Mouse (Mus musculus) MN1 (cell line): ENCODE results near the gene Afg1l.
A peak's percentile ranks its signal among the peaks of the same experiment; 100 is the strongest.

Experiments
- DNase-seq: peaks from one replicate; pipeline ENCODE4 v3.0.0-alpha.2; 2016; ENCODE audit warnings: low spot score

Afg1l gene

GRCm38 (mm10) chr10:42297954-42298353, 180.4 kb downstream of the Afg1l start:
- no peak for DNase-seq

- no peak for DNase-seq
These were observed 181.3 kb downstream of the Afg1l start for GRCm38 (mm10) chr10:42297109-42297508.

DNA sequence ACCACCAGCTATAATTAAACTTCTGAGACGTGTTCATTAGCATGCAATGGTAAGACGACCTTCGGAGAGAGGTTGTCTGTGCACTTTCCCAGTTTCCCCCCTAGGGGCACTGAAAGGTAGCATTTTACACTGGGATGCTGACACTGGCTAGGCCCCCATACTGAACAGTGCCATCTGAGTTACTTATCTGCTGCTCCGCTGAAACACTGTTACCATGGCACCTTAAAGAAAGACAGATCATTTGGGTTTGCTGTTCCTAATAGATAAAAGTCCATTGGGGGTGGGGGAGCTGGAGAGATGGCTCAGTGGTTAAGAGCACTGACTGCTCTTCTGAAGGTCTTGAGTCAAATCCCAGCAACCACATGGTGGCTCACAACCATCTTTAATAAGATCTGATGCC, 181.8 kb downstream of the Afg1l start:
- no peak for DNase-seq

GRCm38 (mm10) chr10:42295028-42295427, 183.3 kb downstream of the Afg1l start:
- peak; percentile 90 for DNase-seq

GRCm38 (mm10) chr10:42294392-42294791, 184.0 kb downstream of the Afg1l start:
- DNase-seq = peak; percentile 6

DNA sequence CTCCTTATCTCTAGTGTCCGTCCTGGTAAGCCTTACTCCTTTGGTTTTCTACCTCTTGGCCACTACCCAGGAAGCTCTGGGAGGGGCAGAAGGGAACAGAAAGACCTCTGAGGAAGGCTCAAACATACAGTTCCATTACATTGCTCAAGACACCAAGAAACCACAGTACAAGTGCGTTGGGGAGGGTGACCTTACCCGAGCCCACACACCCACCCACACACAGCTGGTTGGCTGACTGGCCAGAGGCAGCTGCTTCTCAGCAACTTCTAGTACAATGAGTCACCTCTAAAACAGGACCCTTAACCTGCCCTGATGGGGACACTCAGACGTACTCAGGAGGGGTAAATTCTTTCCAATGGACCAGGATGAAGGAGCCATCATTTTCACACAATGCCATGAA, 184.5 kb downstream of the Afg1l start:
- peak; percentile 15 for DNase-seq

DNA sequence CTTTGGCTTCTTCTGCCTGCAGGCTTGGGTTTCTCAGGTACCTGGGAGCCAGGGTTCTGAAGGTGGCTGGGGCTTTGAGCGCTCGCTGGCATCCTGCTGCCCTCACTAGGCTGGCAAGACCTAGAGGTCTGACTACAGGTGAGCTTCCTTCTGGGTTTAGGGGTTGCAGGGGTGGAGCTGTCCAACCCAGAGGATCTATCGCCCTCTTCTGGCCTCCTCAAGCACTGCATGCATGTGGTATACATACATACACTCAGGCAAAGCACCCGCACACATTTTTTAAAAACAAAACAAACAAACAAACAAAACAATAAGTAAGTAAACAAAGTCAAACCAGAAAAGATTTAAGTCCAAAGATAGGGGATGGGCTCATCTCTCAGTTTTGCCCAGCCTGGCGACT, 187.0 kb downstream of the Afg1l start:
- peak; percentile 47 for DNase-seq

DNA sequence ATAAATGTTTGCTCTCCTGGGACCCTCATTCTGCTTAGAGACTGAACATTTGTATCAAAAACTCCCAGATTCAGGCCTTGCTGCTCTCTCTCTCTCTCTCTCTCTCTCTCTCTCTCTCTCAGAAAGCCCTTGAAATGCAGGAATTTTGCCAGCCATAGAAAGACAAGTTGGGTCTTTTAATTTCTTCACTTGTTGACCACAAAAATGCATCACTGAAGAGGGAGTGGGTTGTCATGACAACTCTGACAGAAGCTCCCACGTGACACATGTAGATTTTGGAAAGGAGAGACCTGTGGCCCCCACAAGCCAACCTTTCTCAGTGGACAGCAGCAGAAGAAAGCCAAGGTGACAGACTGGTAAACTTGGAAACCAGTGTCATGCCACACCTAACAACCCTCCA, 190.7 kb downstream of the Afg1l start:
- DNase-seq = no peak

- DNase-seq = no peak
These were observed 200.0 kb downstream of the Afg1l start for GRCm38 (mm10) chr10:42278307-42278850.

- peak; percentile 100 for DNase-seq
These were observed 200.7 kb downstream of the Afg1l start for GRCm38 (mm10) chr10:42277476-42278306.

DNA sequence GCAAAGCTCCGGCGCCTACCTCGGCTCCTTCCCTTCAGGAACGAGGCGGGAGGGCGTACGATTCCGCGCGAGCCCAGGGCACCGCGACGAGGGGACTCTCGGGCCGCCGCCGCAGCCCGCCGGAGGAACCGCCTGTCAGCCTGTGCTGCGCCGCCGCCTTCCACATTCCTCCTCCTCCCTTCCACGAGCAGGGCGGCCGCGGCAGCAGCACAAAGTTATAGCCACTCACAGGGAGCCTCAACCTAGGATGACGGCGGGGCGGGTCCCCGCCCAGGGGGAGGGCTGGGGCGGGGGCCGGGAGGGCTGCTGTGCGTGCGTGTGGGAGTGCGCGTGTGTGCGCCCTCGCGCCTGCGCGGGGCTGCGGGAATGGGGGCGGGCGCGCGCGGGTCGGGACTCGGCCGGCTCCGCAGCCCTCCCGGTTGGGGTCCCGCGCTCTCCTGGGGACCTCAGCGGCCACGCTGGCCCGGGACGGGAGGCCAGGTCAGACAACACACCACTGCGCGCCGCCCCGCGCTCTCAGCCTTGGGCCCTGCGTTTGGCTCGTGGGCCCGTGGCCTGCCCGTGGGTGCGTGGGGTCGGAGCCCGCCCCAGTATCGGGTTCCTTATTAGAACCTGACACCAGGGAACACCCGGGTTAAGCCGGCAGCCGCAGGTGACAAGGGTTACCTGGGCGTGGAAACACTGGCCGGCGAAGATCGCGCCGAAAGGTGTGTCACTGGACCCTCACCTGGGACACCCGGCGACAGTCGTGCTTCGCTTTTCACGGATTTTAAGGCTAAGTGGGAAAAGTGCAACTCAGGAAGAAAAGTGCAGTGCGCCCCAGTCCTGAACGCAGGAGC, 201.6 kb downstream of the Afg1l start, which contains the start of gene Foxo3:
Gene Foxo3, minus strand, starts transcription at position 249 of the 839 bp plus-strand sequence.
- DNase-seq = peak; percentile 96

DNA sequence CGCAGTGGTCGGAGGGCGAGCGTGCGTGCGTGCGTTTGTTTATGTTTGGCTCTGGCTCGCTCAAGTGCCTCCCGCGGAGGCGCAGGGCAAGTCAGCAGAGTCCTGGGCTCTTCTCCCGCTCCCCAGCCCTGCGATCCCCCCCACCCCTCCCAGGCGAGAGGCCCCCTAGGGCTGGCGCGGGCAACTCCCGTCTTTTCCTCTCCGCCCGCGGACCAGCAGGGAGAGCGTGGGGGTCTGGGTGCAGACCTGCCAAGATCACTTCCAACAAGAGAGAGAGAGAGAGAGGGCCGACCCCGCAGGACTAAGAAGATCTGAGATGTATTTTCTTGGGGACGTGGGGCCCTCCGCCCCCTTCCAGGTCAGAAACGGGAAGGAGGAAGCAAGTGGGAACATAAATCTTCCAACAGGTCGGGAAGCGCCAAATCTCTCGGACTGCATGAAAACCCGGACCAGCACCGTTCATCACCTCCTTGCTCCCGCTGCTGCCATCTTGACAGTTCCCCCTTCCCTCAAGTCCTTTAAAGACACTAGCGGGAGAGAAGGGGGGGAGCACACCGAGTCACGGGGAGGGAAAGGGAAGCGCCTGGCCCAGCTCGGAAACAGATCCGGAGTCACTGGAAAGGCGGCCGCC, 202.4 kb downstream of the Afg1l start:
- peak; percentile 83 for DNase-seq

- no peak for DNase-seq
These were observed 202.9 kb downstream of the Afg1l start for GRCm38 (mm10) chr10:42275401-42275870.

GRCm38 (mm10) chr10:42274712-42275400, 203.5 kb downstream of the Afg1l start:
- DNase-seq = no peak

DNA sequence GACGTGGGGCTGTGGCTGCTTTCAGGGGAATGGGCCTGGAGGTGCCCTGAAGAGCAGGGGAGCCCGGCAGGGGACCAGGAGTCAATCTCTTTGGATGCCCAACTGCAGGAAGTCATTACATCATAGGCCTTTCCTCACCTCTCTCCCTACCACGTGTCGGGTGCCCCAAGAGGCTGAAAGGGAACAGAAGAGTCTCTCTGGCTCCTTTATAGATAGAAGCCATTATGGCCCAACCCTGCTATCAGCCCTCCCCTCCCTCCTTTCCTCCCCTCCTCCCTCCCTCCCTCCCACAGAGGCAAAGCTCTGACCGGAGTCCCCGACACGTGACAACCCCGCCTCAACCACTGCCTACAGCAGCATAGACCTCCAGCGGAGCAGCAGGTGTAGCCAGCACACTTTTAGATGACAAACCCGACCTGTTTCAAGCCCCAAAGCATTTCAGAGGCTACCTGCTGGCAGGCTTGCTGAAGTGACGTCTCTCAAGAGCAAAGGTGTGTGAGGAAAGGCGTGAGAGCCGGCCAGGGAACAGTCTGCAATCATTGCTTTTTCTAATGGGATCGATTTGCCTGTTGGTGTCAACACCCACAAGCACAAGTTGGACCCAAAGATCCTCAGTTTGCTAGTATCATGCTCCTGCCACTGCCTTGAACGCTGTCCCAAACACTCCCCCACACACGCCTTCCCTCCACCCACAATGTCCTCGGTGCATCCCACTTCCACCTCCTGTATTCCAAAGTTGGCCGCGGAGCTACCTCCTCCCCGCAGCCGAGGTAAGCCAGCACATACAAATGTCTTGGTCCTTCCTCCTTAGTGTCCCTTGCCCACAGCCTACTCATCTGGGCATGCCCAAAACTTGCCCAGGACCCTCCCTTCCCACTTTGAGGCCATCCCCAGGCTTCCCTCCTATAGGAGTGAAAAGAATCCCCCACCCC, 204.3 kb downstream of the Afg1l start:
- DNase-seq = no peak

DNA sequence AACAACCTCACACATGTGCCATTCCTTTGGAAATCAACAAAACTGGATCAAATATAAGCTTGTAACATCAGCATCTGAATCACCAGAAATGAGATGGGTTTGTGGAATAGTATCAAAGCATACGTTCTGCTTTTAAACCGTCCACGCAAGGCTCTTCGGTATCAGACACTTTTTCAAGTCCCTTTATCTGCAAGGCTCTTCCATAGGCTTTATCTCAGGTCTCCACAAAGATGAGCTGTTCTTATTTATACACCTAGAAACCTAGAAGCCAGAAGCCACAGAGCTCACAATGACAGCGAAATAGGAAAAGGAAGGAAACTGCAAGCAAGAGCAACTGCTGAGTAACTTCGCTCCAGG, 205.0 kb downstream of the Afg1l start:
- no peak for DNase-seq

DNA sequence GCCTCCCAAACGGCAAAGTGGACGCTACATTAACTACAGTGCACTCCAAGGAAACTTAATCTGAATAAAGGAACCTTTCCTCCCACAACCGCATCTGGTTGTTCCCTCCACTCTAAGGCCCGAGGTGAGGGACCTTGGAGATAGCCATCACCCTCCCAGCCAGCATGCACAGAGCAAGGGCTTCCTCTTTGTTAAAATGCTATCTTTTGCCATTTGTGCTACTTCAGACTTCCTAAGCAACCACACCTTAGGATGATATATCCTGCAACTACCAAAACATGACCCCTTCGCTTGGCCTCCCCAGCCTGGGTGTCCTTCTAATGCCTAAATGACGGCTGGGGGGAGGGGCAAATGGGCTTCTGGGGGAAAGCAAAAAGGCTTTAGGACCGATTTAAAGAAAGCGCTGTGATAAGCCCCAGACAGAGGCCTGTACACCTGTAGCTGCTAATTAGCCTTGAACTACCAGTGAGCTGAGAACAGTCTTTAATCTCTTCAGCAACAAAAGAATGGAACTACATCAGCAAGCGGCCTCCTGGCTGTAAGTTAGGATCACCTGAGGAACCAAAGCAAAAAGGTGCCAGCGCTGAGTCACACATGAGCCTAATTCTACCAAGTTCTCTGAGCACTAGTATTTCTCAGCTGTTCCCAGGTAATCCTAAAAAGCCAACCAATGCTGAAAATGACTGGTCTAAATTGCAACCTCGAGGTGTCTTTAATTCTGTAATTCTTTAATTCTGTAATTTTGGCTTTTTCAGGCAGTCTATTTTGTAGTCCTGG, 206.7 kb downstream of the Afg1l start:
- no peak for DNase-seq

DNA sequence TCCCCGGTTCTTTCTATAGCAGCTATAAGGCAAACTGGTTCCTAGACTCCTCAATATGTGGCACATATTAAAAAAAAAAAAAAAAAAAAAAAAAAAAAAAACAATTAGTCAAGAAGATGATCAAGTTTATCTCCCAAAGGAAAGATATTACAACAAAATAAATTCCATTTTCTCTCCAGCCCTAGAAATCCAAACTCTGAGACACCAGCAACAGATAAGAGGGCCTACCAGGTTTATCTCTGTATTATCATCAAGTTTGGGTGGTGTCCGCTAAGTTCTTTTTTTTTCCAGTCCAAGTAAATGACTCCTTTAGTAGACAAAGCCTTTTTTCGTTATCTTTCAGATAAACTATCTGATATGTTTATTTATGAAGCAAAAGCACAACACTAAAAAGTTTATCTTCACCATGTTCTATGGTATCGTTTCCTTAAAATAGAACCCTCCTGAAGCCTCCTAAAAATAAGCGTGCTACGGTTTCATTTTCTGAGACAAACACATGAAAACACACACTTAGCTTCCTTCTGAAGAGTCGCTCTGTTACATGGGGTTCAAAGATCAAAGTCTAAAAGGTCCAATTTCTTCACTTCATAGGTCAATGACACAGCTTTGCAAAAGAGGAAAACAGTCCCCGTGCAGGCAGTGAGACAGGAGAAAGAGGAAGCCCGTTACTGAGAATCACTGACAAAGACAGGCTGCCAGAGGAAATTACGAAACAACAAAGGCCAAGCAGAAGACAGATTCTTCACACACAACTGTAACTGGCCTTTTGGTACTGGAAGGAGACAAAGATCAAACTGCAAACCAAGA, 207.9 kb downstream of the Afg1l start:
- no peak for DNase-seq
